Mouse (Mus musculus): Measurements from ENCODE around the gene Mrpl54. TPM values are rescaled to one million over a fixed set of nuclear protein-coding genes. Genes with fewer than 3 reads are reported as not detected.

The Mrpl54 gene
- polyA plus RNA-seq (2014; fragmentation: Nextera tagmentation; extraction: Ambion mirVana): 223 and 246 TPM in 2 replicates

DNA sequence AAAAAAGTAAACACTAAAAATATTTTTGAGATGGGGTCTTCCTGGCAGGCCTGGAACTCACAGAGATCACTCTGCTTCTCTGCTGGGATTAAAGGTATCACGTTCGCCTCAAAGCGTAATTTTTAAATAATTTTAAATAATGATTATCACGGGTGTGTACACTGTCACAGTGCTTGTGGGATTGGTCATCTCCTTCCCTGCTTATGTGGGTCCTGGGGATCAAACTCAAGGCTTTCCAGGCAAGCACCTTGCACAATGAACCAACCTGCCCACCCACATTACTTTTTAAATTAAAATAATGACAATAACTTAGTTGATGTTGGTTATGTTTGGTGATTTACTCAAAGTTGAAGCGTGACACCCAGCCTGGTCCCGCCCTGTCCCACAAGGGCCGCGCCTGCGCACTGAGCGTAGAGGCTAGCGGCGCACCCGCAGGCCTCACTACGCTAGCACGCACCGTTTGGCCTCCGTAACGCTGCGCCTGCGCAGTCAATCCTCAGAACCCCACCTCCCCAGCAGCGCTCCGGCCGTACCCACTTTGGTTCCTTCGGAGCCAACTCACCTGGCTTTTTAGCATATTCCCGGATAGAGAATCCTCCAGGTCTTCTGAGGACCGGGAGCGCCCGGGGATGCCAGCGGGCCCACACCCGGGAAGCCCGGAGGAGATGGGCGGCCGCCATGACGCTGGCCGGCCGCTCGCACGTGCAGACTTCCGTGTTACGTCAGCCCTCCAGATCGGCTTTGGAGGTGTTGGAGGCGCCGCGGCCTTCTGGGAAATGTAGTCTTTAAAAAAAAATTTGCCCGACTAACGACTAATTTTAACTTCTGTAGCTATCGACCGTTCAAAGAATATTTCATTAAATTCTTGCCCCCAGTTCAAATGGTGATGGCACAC lies at the start of gene Mrpl54, which contains the start of gene Apba3:
Gene Mrpl54 (minus strand): TSS at position 724 of the 895 bp plus-strand sequence.
Gene Apba3 (plus strand): TSS at position 750 of the 895 bp plus-strand sequence.
- peaks cover 28% of the 10 kb centered on the region; the same call in 1 of the 2 replicates for H3K36me3 ChIP-seq (ENCODE audit: control insufficient read depth, insufficient read depth, low read length)
- peak within 1 kb of the TSS; percentile 56 for H3K9ac ChIP-seq (replicated peaks; ENCODE audit: low read depth, low read length)
- peak; percentile 94 for ATAC-seq (ENCODE audit: insufficient number of reproducible peaks, insufficient read depth, low FRiP score, low read depth)
- peaks cover 6% of the 10 kb centered on the region for H3K4me1 ChIP-seq (ENCODE audit: control insufficient read depth, insufficient read depth, low read length)
- peak within 1 kb of the TSS; percentile 77; the same call in 1 of the 2 replicates for H3K27ac ChIP-seq (ENCODE audit: low read length)
- peak within 1 kb of the TSS; percentile 69 for H3K4me3 ChIP-seq (ENCODE audit: low read depth, low read length)
- H3K27me3 ChIP-seq (ENCODE audit: control insufficient read depth, insufficient read depth, low read length): no peaks in the 10 kb centered on the region
- under 1% methylated on average over 48 of the region's 48 CpGs for WGBS
- no peaks in the 10 kb centered on the region for H3K9me3 ChIP-seq (ENCODE audit: control insufficient read depth, low read depth, low read length)
- peak within 1 kb of the TSS; percentile 81 for H3K4me2 ChIP-seq (replicated peaks; ENCODE audit: low read depth, low read length)

GRCm38 (mm10) chr10:81315587-81315986 lies 48.9 kb upstream of the Mrpl54 start:
- H3K36me3 ChIP-seq (ENCODE audit: control insufficient read depth, insufficient read depth, low read length): peaks cover 62% of the 10 kb centered on the region
- 91% methylated on average over 16 of the region's 16 CpGs for WGBS
- H3K9ac ChIP-seq (replicated peaks; ENCODE audit: low read depth, low read length): no peak overlapping the region
- no peak overlapping the region for H3K4me3 ChIP-seq (ENCODE audit: low read depth, low read length)
- H3K4me1 ChIP-seq (ENCODE audit: control insufficient read depth, insufficient read depth, low read length): peaks cover 24% of the 10 kb centered on the region
- H3K4me2 ChIP-seq (replicated peaks; ENCODE audit: low read depth, low read length): no peak overlapping the region
- ATAC-seq (ENCODE audit: insufficient number of reproducible peaks, insufficient read depth, low FRiP score, low read depth): no peak
- no peak overlapping the region for H3K27ac ChIP-seq (ENCODE audit: low read length)
- no peaks in the 10 kb centered on the region for H3K9me3 ChIP-seq (ENCODE audit: control insufficient read depth, low read depth, low read length)
- no peaks in the 10 kb centered on the region for H3K27me3 ChIP-seq (ENCODE audit: control insufficient read depth, insufficient read depth, low read length)

DNA sequence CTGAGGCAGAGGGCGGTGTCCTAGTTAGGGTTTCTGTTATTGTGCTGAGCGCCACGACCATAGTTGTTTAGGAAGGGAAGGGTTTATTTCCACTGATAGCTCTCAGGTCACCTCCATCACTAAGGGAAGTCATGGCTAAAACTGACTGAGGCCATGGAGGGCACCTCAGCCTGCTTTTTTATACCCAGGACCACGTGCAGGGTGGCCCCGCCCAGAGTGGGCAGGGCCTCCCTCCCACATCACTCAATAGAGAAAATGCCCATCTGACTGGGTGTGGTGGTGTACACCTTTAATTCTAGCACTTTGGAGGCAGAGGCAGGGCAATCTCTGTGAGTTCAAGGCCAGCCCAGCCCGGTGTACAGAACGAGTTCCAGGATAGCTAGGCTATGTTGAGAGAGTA lies 47.5 kb upstream of the Mrpl54 start:
- Histone ChIP-seq H3K36me3 (ENCODE audit: control insufficient read depth, insufficient read depth, low read length) (peaks cover 70% of the 10 kb centered on the region), H3K9me3 (ENCODE audit: control insufficient read depth, low read depth, low read length) (no peaks in the 10 kb centered on the region), H3K27ac (ENCODE audit: low read length) (no peak overlapping the region), H3K4me2 (replicated peaks; ENCODE audit: low read depth, low read length) (no peak overlapping the region), H3K4me3 (ENCODE audit: low read depth, low read length) (no peak overlapping the region), H3K4me1 (ENCODE audit: control insufficient read depth, insufficient read depth, low read length) (peaks cover 20% of the 10 kb centered on the region), H3K27me3 (ENCODE audit: control insufficient read depth, insufficient read depth, low read length) (no peaks in the 10 kb centered on the region), H3K9ac (replicated peaks; ENCODE audit: low read depth, low read length) (no peak overlapping the region)
- ATAC-seq (ENCODE audit: insufficient number of reproducible peaks, insufficient read depth, low FRiP score, low read depth): no peak
- WGBS: 79% methylated on average over 7 of the region's 7 CpGs

DNA sequence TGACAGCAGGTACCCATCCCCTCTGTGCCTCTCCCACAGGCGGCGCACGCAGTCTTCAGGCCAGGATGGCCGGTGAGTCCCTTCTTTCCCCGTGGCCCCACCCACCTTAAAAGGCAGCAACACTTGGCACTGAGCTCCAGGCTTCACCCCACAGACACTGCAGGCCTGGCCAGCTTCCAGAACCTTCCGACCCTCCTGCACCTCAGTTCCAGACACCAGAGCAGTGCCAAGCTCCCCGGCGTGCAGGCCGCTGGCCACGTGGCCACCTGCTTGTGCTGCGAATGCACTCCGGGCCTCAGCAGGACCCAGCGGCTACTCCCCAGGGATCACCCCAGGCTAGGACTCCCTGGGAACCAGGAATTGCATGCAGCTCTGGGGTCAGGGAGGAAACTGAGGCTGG lies 46.8 kb upstream of the Mrpl54 start:
- Histone ChIP-seq H3K9me3 (ENCODE audit: control insufficient read depth, low read depth, low read length) (no peaks in the 10 kb centered on the region), H3K4me2 (replicated peaks; ENCODE audit: low read depth, low read length) (no peak overlapping the region), H3K27me3 (ENCODE audit: control insufficient read depth, insufficient read depth, low read length) (no peaks in the 10 kb centered on the region), H3K27ac (ENCODE audit: low read length) (no peak overlapping the region), H3K9ac (replicated peaks; ENCODE audit: low read depth, low read length) (no peak overlapping the region), H3K4me1 (ENCODE audit: control insufficient read depth, insufficient read depth, low read length) (peaks cover 14% of the 10 kb centered on the region; the same call in 1 of the 2 replicates), H3K36me3 (ENCODE audit: control insufficient read depth, insufficient read depth, low read length) (peaks cover 72% of the 10 kb centered on the region), H3K4me3 (ENCODE audit: low read depth, low read length) (no peak overlapping the region)
- ATAC-seq (ENCODE audit: insufficient number of reproducible peaks, insufficient read depth, low FRiP score, low read depth): no peak
- WGBS: 95% methylated on average over 13 of the region's 13 CpGs

DNA sequence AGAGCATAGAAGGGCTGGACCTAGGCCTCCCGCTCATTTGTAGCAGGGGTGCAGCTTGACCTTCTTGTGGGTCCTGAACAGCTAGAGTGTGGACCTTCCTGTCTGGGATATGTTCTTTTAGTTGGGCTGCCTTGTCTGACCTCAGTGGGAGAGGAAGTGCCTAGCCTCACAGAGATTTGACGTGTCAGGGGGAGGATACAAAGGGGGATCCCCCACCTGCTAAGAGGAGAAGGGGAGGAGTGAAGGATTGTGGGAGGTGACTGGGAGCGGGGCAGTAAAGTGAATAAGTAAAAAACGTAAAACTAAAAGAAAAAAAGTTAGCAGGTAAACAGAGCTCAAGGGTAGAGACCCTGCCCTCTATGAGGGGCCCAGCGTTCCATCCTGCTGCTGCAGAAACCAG lies 42.8 kb upstream of the Mrpl54 start:
- Histone ChIP-seq H3K4me3 (ENCODE audit: low read depth, low read length) (no peak overlapping the region), H3K36me3 (ENCODE audit: control insufficient read depth, insufficient read depth, low read length) (peaks cover 74% of the 10 kb centered on the region), H3K4me1 (ENCODE audit: control insufficient read depth, insufficient read depth, low read length) (no peaks in the 10 kb centered on the region), H3K4me2 (replicated peaks; ENCODE audit: low read depth, low read length) (no peak overlapping the region), H3K27ac (ENCODE audit: low read length) (no peak overlapping the region), H3K9ac (replicated peaks; ENCODE audit: low read depth, low read length) (no peak overlapping the region), H3K9me3 (ENCODE audit: control insufficient read depth, low read depth, low read length) (no peaks in the 10 kb centered on the region), H3K27me3 (ENCODE audit: control insufficient read depth, insufficient read depth, low read length) (no peaks in the 10 kb centered on the region)
- ATAC-seq (ENCODE audit: insufficient number of reproducible peaks, insufficient read depth, low FRiP score, low read depth): no peak
- WGBS: 80% methylated on average over 5 of the region's 5 CpGs

DNA sequence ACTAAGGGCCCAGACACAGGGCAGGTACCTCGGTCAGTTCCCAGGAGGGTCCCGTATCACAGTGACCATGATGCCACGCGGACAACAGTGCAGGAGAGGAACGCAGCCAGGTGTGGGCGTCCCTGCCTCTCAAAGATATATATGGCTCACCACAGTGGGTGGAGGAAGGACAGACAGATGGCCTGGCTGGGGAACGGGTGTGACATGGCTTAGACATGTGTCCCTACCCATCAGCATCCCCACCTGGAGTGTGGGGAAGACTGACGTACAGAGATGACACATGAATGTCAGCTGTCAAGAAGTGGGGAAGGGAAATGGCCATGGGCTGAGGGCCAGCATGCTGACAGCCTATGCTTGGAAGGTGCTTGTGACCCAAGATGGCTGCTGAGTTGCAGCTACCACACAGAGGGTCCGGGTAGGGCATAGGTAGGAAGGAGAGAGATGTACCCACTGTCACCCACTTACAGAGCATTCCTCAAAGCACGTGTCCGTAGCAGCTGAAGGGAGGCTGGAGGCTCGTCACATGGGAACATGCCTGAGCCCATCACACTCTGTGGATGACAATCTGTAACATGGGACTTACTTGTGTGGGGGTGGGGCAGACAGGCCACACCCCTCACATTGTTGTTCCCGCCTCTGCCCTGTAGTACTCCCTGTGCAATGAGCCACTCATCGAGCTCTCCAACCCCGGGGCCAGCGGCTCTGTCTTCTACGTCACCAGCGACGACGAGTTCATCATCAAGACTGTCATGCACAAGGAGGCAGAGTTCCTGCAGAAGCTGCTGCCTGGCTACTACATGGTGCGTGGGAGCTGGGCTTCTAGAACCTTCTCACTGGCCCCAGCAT lies 40.3 kb upstream of the Mrpl54 start:
- Histone ChIP-seq H3K27ac (ENCODE audit: low read length) (no peak overlapping the region), H3K27me3 (ENCODE audit: control insufficient read depth, insufficient read depth, low read length) (no peaks in the 10 kb centered on the region), H3K9me3 (ENCODE audit: control insufficient read depth, low read depth, low read length) (no peaks in the 10 kb centered on the region), H3K36me3 (ENCODE audit: control insufficient read depth, insufficient read depth, low read length) (peaks cover 54% of the 10 kb centered on the region), H3K9ac (replicated peaks; ENCODE audit: low read depth, low read length) (no peak overlapping the region), H3K4me1 (ENCODE audit: control insufficient read depth, insufficient read depth, low read length) (0 out of 2 replicates have a peak, but pooled peaks cover 10% of the 10 kb centered on the region), H3K4me3 (ENCODE audit: low read depth, low read length) (no peak overlapping the region), H3K4me2 (replicated peaks; ENCODE audit: low read depth, low read length) (no peak overlapping the region)
- ATAC-seq (ENCODE audit: insufficient number of reproducible peaks, insufficient read depth, low FRiP score, low read depth): no peak
- 94% methylated on average over 21 of the region's 21 CpGs for WGBS

GRCm38 (mm10) chr10:81306173-81306668 lies 39.5 kb upstream of the Mrpl54 start:
- Histone ChIP-seq H3K4me2 (replicated peaks; ENCODE audit: low read depth, low read length) (no peak overlapping the region), H3K4me3 (ENCODE audit: low read depth, low read length) (no peak overlapping the region), H3K36me3 (ENCODE audit: control insufficient read depth, insufficient read depth, low read length) (peaks cover 46% of the 10 kb centered on the region), H3K27ac (ENCODE audit: low read length) (no peak overlapping the region), H3K9ac (replicated peaks; ENCODE audit: low read depth, low read length) (no peak overlapping the region), H3K9me3 (ENCODE audit: control insufficient read depth, low read depth, low read length) (no peaks in the 10 kb centered on the region), H3K4me1 (ENCODE audit: control insufficient read depth, insufficient read depth, low read length) (0 out of 2 replicates have a peak, but pooled peaks cover 10% of the 10 kb centered on the region), H3K27me3 (ENCODE audit: control insufficient read depth, insufficient read depth, low read length) (no peaks in the 10 kb centered on the region)
- 92% methylated on average over 12 of the region's 12 CpGs for WGBS
- no peak for ATAC-seq (ENCODE audit: insufficient number of reproducible peaks, insufficient read depth, low FRiP score, low read depth)

GRCm38 (mm10) chr10:81305663-81306062 lies 38.9 kb upstream of the Mrpl54 start:
- WGBS: 95% methylated on average over 14 of the region's 14 CpGs

More at GRCm38 (mm10) chr10:81305663-81306062, 38.9 kb upstream of the Mrpl54 start:
- Histone ChIP-seq H3K4me3 (ENCODE audit: low read depth, low read length) (no peak overlapping the region), H3K4me1 (ENCODE audit: control insufficient read depth, insufficient read depth, low read length) (peaks cover 14% of the 10 kb centered on the region; the same call in 1 of the 2 replicates), H3K27me3 (ENCODE audit: control insufficient read depth, insufficient read depth, low read length) (no peaks in the 10 kb centered on the region), H3K36me3 (ENCODE audit: control insufficient read depth, insufficient read depth, low read length) (peaks cover 40% of the 10 kb centered on the region), H3K27ac (ENCODE audit: low read length) (no peak overlapping the region), H3K9me3 (ENCODE audit: control insufficient read depth, low read depth, low read length) (no peaks in the 10 kb centered on the region), H3K4me2 (replicated peaks; ENCODE audit: low read depth, low read length) (no peak overlapping the region), H3K9ac (replicated peaks; ENCODE audit: low read depth, low read length) (no peak overlapping the region)
- no peak for ATAC-seq (ENCODE audit: insufficient number of reproducible peaks, insufficient read depth, low FRiP score, low read depth)

Measured in stomach, embryonic 14.5 days (tissue).